Mouse (Mus musculus): ENCODE measurements around the gene Cd248. TPM values are rescaled to one million over a fixed set of nuclear protein-coding genes. Genes with fewer than 3 reads are reported as not detected.
"Not testable (repeated sequence)": the region's sequence is repeated elsewhere in the genome, so short reads cannot be mapped to it uniquely, and the experiment has no call there.

Gene Cd248
- polyA plus RNA-seq, 1 experiment from 2014 or later: 158 TPM

DNA sequence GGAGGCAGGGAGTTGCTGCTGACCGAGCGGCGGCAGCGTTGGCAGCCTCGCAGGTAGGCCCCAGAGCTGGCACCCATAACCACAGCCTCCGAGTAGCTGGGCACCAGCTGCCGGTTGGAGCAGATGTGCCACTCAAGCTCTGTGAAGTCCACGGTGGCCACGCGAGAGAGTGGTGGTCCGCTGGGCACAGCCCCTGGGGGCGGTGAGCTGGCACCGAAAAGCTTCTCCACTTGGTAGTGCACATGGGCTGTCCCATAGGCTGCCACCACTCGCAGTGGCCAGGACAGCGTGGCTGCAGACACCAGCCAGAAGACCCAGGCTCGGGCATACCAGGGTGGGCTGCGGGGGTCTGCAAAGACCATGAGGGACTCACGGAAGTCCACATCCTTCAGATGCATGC lies 14.1 kb downstream of the Cd248 start:
- H3K4me1 ChIP-seq: peaks cover 14% of the 10 kb centered on the region
- no peak for ATAC-seq (ENCODE audit: insufficient number of reproducible peaks, low FRiP score, low TSS enrichment, low read depth)
- H3K27ac ChIP-seq (replicated peaks): no peak overlapping the region
- no peak overlapping the region for H3K9ac ChIP-seq
- WGBS: 69% methylated on average over 18 of the region's 18 CpGs
- H3K4me3 ChIP-seq (replicated peaks): no peak overlapping the region
- no peaks in the 10 kb centered on the region for H3K36me3 ChIP-seq
- H3K4me2 ChIP-seq (replicated peaks): no peak overlapping the region
- H3K9me3 ChIP-seq (replicated peaks): no peaks in the 10 kb centered on the region
- H3K27me3 ChIP-seq: peaks cover 65% of the 10 kb centered on the region

DNA sequence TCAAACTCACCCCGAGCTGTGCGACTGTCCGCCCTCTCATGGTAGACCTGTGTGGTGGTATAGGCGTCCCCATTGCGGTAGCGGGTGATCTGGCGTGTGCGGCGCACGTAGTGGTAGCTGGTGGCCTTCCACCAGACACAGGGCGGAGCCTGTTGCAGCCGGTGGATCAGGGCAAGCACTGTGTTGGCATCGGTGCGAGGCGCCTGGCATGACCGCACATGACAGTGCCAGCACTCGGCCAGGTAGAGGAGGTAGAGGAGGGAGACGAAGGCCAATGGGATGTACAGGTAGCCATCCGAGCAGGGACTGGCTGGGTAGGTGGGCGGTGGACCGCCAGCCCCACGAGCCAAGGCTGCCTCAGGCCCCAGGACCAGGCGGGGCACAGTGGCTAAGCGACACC lies 14.7 kb downstream of the Cd248 start:
- Histone ChIP-seq H3K4me3 (replicated peaks) (no peak overlapping the region), H3K27me3 (peaks cover 65% of the 10 kb centered on the region), H3K36me3 (no peaks in the 10 kb centered on the region), H3K9ac (no peak overlapping the region), H3K9me3 (replicated peaks) (no peaks in the 10 kb centered on the region), H3K4me1 (peaks cover 18% of the 10 kb centered on the region), H3K27ac (replicated peaks) (no peak overlapping the region), H3K4me2 (replicated peaks) (no peak overlapping the region)
- 69% methylated on average over 24 of the region's 24 CpGs for WGBS
- no peak for ATAC-seq (ENCODE audit: insufficient number of reproducible peaks, low FRiP score, low TSS enrichment, low read depth)

DNA sequence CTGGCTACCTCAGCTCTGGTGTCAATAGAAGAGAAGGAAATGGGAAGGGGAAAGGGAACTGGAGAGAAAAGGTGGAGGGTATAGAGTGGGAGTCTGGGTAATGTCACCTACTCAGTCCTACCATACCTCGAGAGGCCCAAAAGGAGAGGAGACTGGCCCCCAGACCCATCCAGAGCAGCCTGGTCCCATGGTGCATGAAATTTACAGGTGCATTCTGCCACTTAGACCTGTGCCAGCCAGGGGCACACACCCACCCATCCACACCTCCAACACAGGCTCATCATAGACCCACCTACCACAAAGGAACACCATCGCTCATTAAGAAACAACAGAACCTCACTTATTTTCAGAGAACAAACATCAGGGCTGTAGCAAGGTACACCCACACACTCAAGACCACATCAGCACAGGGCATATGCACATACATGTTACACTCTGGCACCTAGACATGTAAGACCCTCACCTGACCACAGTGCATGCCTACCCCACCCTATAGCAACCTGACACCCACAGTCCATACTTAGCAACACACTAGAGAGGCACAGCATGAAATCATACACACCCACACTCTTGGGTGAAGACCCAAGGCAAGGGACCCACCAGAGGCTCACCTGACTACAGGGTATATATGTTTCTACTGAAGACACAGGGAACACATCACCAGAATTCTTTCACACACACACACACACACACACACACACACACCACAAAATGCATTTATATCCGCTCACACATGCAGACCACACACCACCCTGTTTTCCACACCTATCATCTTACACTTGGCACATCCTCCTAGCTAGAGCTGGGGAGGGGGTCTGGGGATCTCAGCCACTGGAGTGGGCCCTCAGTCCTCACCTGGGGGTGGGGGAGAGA lies 16.3 kb downstream of the Cd248 start:
- Histone ChIP-seq H3K4me2 (replicated peaks) (peak overlapping the region; percentile 91), H3K9ac (no peak overlapping the region), H3K36me3 (no peaks in the 10 kb centered on the region), H3K27ac (replicated peaks) (no peak overlapping the region), H3K9me3 (replicated peaks) (no peaks in the 10 kb centered on the region), H3K4me1 (peaks cover 24% of the 10 kb centered on the region), H3K27me3 (peaks cover 65% of the 10 kb centered on the region), H3K4me3 (replicated peaks) (peak overlapping the region; percentile 49; the same call in 1 of the 2 replicates)
- 64% methylated on average over 3 of the region's 3 CpGs for WGBS
- no peak for ATAC-seq (ENCODE audit: insufficient number of reproducible peaks, low FRiP score, low TSS enrichment, low read depth)

DNA sequence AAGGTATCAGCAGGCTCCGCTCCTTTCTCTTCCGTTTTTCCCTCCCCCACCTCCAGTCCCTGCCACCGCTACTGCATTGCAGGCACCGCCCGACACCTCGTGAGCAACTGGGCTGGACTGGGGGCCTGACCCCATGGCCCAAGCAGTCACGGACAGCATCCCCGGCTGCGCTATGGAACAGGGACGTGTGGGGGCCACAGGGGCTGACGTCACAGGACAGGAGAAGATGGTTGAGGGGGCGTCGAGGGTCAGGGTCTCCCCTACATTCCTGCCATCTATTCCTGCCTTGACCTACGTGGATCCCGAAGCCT lies 16.9 kb downstream of the Cd248 start:
- Histone ChIP-seq H3K36me3 (peaks cover 2% of the 10 kb centered on the region; the same call in 1 of the 2 replicates), H3K27ac (replicated peaks) (no peak overlapping the region), H3K4me2 (replicated peaks) (peak overlapping the region; percentile 91), H3K9me3 (replicated peaks) (no peaks in the 10 kb centered on the region), H3K9ac (no peak overlapping the region), H3K4me1 (peaks cover 27% of the 10 kb centered on the region), H3K27me3 (peaks cover 65% of the 10 kb centered on the region), H3K4me3 (replicated peaks) (peak overlapping the region; percentile 49)
- WGBS: 9% methylated on average over 15 of the region's 15 CpGs
- no peak for ATAC-seq (ENCODE audit: insufficient number of reproducible peaks, low FRiP score, low TSS enrichment, low read depth)

DNA sequence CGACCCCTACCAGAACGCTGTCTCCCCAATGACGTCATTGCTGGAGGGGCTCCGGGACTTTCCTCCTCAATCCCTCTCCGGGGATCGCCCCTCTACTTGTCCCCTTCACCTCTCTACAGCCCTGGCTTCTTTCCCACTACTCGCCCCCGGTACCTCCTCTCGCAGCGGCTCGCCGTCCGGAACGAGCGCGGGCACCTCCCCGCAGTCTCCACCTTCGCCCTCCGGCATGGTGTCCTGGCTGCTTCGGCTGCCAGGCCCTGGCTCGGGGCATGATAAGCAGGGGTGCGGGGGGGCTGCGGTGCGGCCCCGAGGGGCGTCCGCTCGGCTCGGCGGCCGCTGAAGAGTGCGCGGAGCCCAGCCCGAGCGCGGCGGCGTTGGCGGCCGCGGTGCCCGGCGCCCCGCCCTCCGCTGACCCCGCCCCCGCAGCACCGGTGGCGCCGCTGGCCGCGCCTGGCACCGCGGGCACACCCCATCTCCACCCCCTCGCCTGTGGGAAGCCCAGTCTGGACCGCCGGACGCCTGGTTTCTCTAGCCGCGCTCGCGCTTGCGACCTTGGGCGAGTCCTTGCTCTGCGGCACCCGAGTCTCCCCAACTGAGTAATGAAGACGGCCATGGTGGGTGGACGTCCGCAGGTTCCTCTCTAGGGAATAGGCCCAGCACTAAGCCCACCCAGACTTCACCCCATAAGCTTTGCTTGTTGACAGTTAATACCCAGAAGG lies 17.4 kb downstream of the Cd248 start, which contains the start of gene Tmem151a:
TSS of gene Tmem151a (minus strand) at position 387 of the 719 bp plus-strand sequence.
- H3K9me3 ChIP-seq (replicated peaks): no peaks in the 10 kb centered on the region
- peaks cover 5% of the 10 kb centered on the region; the same call in 1 of the 2 replicates for H3K36me3 ChIP-seq
- peak within 1 kb of the TSS; percentile 49 for H3K4me3 ChIP-seq (replicated peaks)
- no peak within 1 kb of the TSS for H3K27ac ChIP-seq (replicated peaks)
- H3K4me1 ChIP-seq: peaks cover 27% of the 10 kb centered on the region
- peak within 1 kb of the TSS; percentile 91 for H3K4me2 ChIP-seq (replicated peaks)
- peaks cover 62% of the 10 kb centered on the region for H3K27me3 ChIP-seq
- no peak for ATAC-seq (ENCODE audit: insufficient number of reproducible peaks, low FRiP score, low TSS enrichment, low read depth)
- H3K9ac ChIP-seq: 0 out of 2 replicates have a peak within 1 kb of the TSS, but pooled peaks have one; percentile 18
- under 1% methylated on average over 62 of the region's 69 CpGs for WGBS

DNA sequence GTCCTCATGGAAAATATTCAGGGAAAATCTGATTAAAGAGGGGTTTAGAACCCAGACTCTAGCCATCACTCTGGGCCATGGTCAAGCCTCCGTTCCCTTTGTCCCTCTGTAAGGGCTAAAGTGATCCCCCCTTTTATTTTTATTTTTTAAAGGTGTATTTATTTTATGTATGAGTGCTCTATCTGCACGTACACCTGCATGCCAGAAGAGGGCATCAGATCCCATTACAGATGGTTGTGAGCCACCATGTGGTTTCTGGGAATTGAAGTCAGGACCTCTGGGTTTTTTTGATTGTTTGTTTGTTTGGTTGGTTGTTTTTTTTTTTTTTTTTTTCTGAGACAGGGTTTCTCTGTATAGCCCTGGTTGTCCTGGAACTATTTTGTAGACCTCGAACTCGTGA lies 18.7 kb downstream of the Cd248 start:
- Histone ChIP-seq H3K4me1 (peaks cover 27% of the 10 kb centered on the region), H3K36me3 (peaks cover 17% of the 10 kb centered on the region), H3K27me3 (peaks cover 51% of the 10 kb centered on the region)
- H3K27ac ChIP-seq (replicated peaks); H3K9me3 ChIP-seq (replicated peaks); H3K4me3 ChIP-seq (replicated peaks); ATAC-seq (ENCODE audit: insufficient number of reproducible peaks, low FRiP score, low TSS enrichment, low read depth); H3K4me2 ChIP-seq (replicated peaks); H3K9ac ChIP-seq: not testable (repeated sequence)
- 57% methylated on average over 4 of the region's 4 CpGs for WGBS

DNA sequence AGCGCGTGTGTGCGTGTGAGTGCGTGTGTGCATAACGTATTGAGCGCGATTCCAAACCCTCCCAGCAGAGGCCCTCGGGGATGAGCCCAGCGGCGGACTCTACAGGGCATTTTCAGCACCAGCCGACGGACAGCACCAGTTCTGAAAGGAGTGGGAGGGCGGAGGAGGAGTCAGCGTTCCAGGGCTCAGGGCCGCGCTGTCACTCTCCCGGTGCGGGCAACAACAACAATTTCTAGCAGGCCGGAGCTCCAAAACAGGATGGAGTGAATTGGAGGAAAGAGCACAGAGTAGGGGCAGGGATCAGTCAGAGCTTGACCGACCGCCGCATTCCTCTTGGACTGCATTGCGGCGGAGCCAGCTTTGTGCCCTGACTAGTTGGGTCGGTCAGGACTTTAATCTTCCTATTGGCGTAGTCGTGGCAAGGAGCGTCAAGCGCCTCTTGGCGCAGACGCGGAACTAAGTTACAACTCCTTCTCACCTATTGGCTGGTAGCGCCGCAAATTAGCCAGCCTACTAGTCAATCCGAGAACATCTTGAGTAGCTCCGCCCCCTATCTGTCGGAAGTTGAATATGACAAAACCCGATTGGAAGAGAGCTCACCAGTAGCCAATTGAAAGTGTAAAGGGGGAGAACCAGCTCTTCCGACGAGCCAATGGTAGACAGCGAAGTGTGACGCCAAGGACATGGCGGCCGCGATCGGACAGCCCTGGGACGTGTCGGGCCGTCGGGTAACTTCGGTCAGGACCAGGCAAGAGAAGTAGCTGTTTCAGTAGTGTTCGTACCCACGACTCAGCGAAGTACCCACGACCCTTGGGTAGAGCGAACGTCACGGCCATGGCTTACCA lies 20.2 kb downstream of the Cd248 start, which contains the start of gene Yif1a:
TSS of gene Yif1a (plus strand) at position 655 of the 845 bp plus-strand sequence.
- peak; percentile 91 for ATAC-seq (ENCODE audit: insufficient number of reproducible peaks, low FRiP score, low TSS enrichment, low read depth)
- peaks cover 27% of the 10 kb centered on the region for H3K4me1 ChIP-seq
- H3K27me3 ChIP-seq: peaks cover 35% of the 10 kb centered on the region
- H3K9ac ChIP-seq: peak within 1 kb of the TSS; percentile 57
- peak within 1 kb of the TSS; percentile 55 for H3K4me2 ChIP-seq (replicated peaks)
- H3K27ac ChIP-seq (replicated peaks): peak within 1 kb of the TSS; percentile 87
- under 1% methylated on average over 58 of the region's 58 CpGs for WGBS
- peaks cover 33% of the 10 kb centered on the region for H3K36me3 ChIP-seq
- H3K9me3 ChIP-seq (replicated peaks): no peaks in the 10 kb centered on the region
- peak within 1 kb of the TSS; percentile 78 for H3K4me3 ChIP-seq (replicated peaks)

DNA sequence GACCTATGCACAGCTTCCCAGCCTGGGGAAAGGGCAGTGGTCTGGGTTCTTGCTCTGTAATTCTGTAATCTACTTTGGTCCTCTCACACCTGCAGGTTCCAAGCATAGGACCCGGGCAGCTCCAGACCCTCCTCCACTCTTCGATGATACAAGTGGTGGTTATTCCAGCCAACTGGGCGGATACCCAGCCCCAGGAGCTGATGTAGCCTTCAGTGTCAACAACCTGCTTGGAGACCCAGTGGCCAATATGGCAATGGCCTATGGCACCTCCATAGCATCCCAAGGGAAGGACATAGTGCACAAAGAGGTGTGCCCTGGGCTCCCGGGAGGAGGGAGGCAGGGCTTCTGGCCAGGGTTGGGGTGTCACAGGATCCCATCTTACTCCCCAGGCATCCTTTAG lies 21.4 kb downstream of the Cd248 start:
- H3K9ac ChIP-seq: no peak overlapping the region
- peak overlapping the region; percentile 55 for H3K4me2 ChIP-seq (replicated peaks)
- ATAC-seq (ENCODE audit: insufficient number of reproducible peaks, low FRiP score, low TSS enrichment, low read depth): no peak
- H3K4me1 ChIP-seq: peaks cover 37% of the 10 kb centered on the region
- H3K36me3 ChIP-seq: peaks cover 43% of the 10 kb centered on the region
- H3K9me3 ChIP-seq (replicated peaks): no peaks in the 10 kb centered on the region
- H3K4me3 ChIP-seq (replicated peaks): peak overlapping the region; percentile 78
- WGBS: 89% methylated on average over 4 of the region's 4 CpGs
- H3K27me3 ChIP-seq: peaks cover 23% of the 10 kb centered on the region
- no peak overlapping the region for H3K27ac ChIP-seq (replicated peaks)

DNA sequence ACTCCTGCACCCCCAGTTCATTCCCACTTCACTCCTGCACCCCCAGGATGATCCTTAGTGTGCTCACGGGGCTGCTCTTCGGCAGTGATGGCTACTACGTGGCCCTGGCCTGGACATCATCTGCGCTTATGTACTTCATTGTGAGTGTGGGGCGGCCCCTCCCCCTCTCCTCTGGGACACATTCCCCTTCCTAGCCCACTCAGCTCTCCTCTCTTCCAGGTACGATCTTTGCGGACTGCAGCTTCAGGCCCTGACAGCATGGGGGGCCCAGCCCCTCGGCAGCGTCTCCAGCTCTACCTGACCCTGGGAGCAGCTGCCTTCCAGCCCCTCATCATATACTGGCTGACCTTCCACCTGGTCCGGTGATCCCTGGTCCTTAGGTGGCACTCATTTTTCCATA lies 24.2 kb downstream of the Cd248 start:
- ATAC-seq (ENCODE audit: insufficient number of reproducible peaks, low FRiP score, low TSS enrichment, low read depth): no peak
- Histone ChIP-seq H3K4me3 (replicated peaks) (no peak overlapping the region; the same call in 1 of the 2 replicates), H3K9me3 (replicated peaks) (no peaks in the 10 kb centered on the region), H3K36me3 (peaks cover 43% of the 10 kb centered on the region), H3K4me1 (peaks cover 50% of the 10 kb centered on the region), H3K9ac (no peak overlapping the region), H3K27me3 (no peaks in the 10 kb centered on the region), H3K27ac (replicated peaks) (no peak overlapping the region), H3K4me2 (replicated peaks) (no peak overlapping the region)
- WGBS: 92% methylated on average over 10 of the region's 10 CpGs

DNA sequence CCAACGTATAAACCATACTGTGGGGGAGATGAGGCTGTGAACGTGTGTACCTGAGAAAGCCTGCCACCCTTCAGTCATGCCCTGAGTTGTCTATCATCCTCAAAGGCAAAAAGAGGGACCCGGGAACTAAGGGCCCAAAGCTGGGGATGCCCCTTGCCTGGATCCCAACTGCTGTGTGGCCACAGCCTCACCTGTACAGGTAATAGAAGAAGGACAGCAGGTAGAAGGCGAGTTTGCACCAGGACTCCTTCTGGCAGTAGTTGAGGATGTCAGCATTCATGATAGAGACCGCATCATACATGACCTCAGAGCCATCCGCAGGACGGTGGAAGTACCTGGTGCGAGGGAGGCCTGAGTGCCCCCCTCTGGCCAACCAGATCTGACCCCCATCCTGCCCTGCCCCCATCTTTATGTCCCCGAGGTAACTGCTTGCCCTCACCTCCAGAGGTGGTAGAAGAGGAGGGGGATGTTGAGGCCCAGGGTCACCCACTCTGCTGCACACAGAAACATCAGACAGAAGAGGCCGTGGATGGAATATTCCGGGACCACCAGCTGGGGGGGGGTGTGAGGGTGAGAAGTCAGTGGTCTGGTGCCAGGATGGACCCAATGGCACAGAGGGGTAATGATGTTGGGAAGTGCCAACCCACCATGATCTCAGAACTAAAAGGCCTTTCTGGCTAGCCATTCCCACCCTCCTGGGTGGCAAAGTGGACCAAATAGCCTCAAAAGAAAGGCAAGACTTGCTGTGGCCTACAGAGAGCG lies 25.8 kb downstream of the Cd248 start:
- no peak for ATAC-seq (ENCODE audit: insufficient number of reproducible peaks, low FRiP score, low TSS enrichment, low read depth)
- Histone ChIP-seq H3K27me3 (no peaks in the 10 kb centered on the region), H3K9me3 (replicated peaks) (no peaks in the 10 kb centered on the region), H3K4me2 (replicated peaks) (no peak overlapping the region), H3K9ac (no peak overlapping the region), H3K27ac (replicated peaks) (no peak overlapping the region), H3K4me3 (replicated peaks) (no peak overlapping the region; the same call in 1 of the 2 replicates), H3K36me3 (peaks cover 43% of the 10 kb centered on the region), H3K4me1 (peaks cover 59% of the 10 kb centered on the region)
- 71% methylated on average over 12 of the region's 12 CpGs for WGBS
